In genomic region chr11:8539593-8540265, GRCm38 (mm10) we compare ENCODE assay signal across 11 mouse cellular contexts.
DNase-seq lines count a peak whose midpoint lies in the region; ATAC-seq and TF ChIP-seq lines count a peak whose summit lies in the region.
"Had no signal": no experiment of that assay in that cellular context is flagged by ENCODE, and none has a peak within 500 bp of the region (broad histone marks: within the 10 kb centered on the region; RNA-seq: fewer than 3 reads in every experiment).

No protein-coding gene starts in this region.

- no peaks in the 10 kb centered on the region for H3K27me3 ChIP-seq in kidney, embryonic 14.5 days (ENCODE audit: control insufficient read depth, insufficient read depth, low read length)
- no peaks in the 10 kb centered on the region for H3K27me3 ChIP-seq in Patski

- H3K4me1 ChIP-seq in kidney, embryonic 14.5 days (ENCODE audit: control insufficient read depth, insufficient read depth, low read length), result peaks cover 30% of the 10 kb centered on the region

- 36% methylated on average over 8 of the region's 8 CpGs for WGBS in kidney, embryonic 14.5 days

- no peaks in the 10 kb centered on the region for H3K9me3 ChIP-seq in kidney, embryonic 14.5 days (ENCODE audit: control insufficient read depth, low read length)

- peak; percentile 32; the same call in 1 of the 2 replicates for ATAC-seq in kidney, embryonic 14.5 days (ENCODE audit: low FRiP score, low TSS enrichment)
- peak; percentile 79 for ATAC-seq in Patski

- CTCF ChIA-PET in Patski (lab: Charles Lee), result interaction anchor here (1.8 kb wide), 1 partner anchor 8 kb away, joined by 5 read pairs; no protein-coding TSS in a partner anchor

- peaks cover 8% of the 10 kb centered on the region; the same call in 1 of the 2 replicates for H3K36me3 ChIP-seq in kidney, embryonic 14.5 days (ENCODE audit: control insufficient read depth, insufficient read depth, low read length)

- TF ChIP-seq CTCF in Patski (IDR thresholded peaks at IDR 0.05), result no peak

- no peak overlapping the region for H3K4me3 ChIP-seq in kidney, embryonic 14.5 days (ENCODE audit: low read length)
- H3K4me3 ChIP-seq: erythroblast, embryonic 14.5 days had no signal

- peak; percentile 13 for DNase-seq in embryo, embryonic 10.5 days (ENCODE audit: low spot score)
- DNase-seq in embryo, embryonic 10 days (ENCODE audit: low spot score), result no peak
- DNase-seq in kidney, postnatal 10 days, result no peak
- DNase-seq in Patski (ENCODE audit: low read depth, low spot score), result peak; percentile 68
- DNase-seq in kidney, postnatal 14 days, result peak; percentile 24
- DNase-seq in layer of hippocampus, adult 9-11 months, result no peak
- no peak for DNase-seq in cerebellum, postnatal 36 days
- DNase-seq: cerebellum, adult 9-11 months; liver had no signal

- POLR2A ChIA-PET in Patski (lab: Charles Lee), result no interaction called here

- H3K9ac ChIP-seq in kidney, embryonic 14.5 days (ENCODE audit: low read depth, low read length), result no peak overlapping the region

- no peak overlapping the region for H3K4me2 ChIP-seq in kidney, embryonic 14.5 days (replicated peaks; ENCODE audit: low read depth, low read length)

- in situ Hi-C loops in Patski (cut with MboI; ENCODE audit: low pct_unique_long_range_greater_than_20kb), result loop anchor here (10.0 kb wide), 1 partner anchor 85 kb away; no protein-coding TSS in a partner anchor

- peak overlapping the region; percentile 10; the same call in 1 of the 2 replicates for H3K27ac ChIP-seq in kidney, embryonic 14.5 days (ENCODE audit: low read depth, low read length)

Comparison
In these comparisons a context has a peak if more than half of its experiments do, and no peak if none do; other contexts are left out.
1. DNase-seq: peak in embryo, embryonic 10.5 days (single experiment), Patski (single experiment) and kidney, postnatal 14 days (single experiment); none in embryo, embryonic 10 days (single experiment), kidney, postnatal 10 days (single experiment), layer of hippocampus, adult 9-11 months (single experiment) and cerebellum, postnatal 36 days (0 of 2).